Mouse (Mus musculus) ES-E14 (cell line): ENCODE data around the gene Cdk5rap3. TPM values are rescaled to one million over a fixed set of nuclear protein-coding genes. Genes with fewer than 3 reads are reported as not detected.

ENCODE experiments used
- DNase-seq: peaks from one replicate; pipeline ENCODE4 v3.0.0-alpha.2; 2013; ENCODE audit warnings: low read depth, low spot score
- H3K27ac ChIP-seq: 2 replicates; pipeline ENCODE4 v1.5.1; 2012; ENCODE audit warnings: low read depth, mild to moderate bottlenecking, low read length, moderate library complexity, mixed read lengths; ENCODE audit not compliant: poor library complexity, insufficient read depth, severe bottlenecking
- H3K36me3 ChIP-seq: 2 replicates; pipeline ENCODE4 v1.6.1; 2012; ENCODE audit warnings: mild to moderate bottlenecking, low read length, moderate library complexity, mixed read lengths; ENCODE audit not compliant: control insufficient read depth, poor library complexity, insufficient read depth, severe bottlenecking
- H3K4me1 ChIP-seq, 2 experiments: fragments of 150-350 bp in 1 of 2; sonication (generic) in 1 of 2; 2 replicates each; pipeline ENCODE4 v1.6.1; 2012; ENCODE audit warnings: low read length in 2 of 2, mild to moderate bottlenecking in 1 of 2, mixed read lengths in 1 of 2; ENCODE audit not compliant: control insufficient read depth in 2 of 2, insufficient read depth in 2 of 2, poor library complexity in 1 of 2
- H3K4me3 ChIP-seq, 2 experiments: fragments of 150-350 bp in 1 of 2; sonication (generic) in 1 of 2; 2 replicates each; pipeline ENCODE4 v1.5.1; 2012; ENCODE audit warnings: low read length in 2 of 2, low read depth in 1 of 2, mild to moderate bottlenecking in 1 of 2, mixed read lengths in 1 of 2; ENCODE audit not compliant: insufficient read depth in 1 of 2, poor library complexity in 1 of 2, severe bottlenecking in 1 of 2
- H3K9ac ChIP-seq: 2 replicates; pipeline ENCODE4 v1.6.1; 2012; ENCODE audit warnings: low read depth, mild to moderate bottlenecking, low read length, mixed read lengths; ENCODE audit not compliant: poor library complexity, insufficient read depth, severe bottlenecking
- H3K9me3 ChIP-seq: fragments of 150-350 bp; sonication (generic); 2 replicates; pipeline ENCODE4 v1.6.1; 2012; ENCODE audit warnings: low read depth, mild to moderate bottlenecking, low read length; ENCODE audit not compliant: control insufficient read depth, insufficient read depth
- CHD2 ChIP-seq: IDR thresholded peaks from 2 replicates; pipeline ENCODE4 v1.6.1; 2014; ENCODE audit warnings: mild to moderate bottlenecking, low read depth, low read length, inconsistent platforms
- HCFC1 ChIP-seq: IDR thresholded peaks from 2 replicates; pipeline ENCODE4 v1.6.1; 2012; ENCODE audit warnings: low read length, inconsistent platforms, borderline replicate concordance; ENCODE audit not compliant: insufficient read depth
- MAFK ChIP-seq: IDR thresholded peaks from 2 replicates; pipeline ENCODE4 v1.6.1; 2014; ENCODE audit warnings: mild to moderate bottlenecking, low read depth, low read length, inconsistent platforms; ENCODE audit not compliant: insufficient read depth
- ZC3H11A ChIP-seq: IDR thresholded peaks from 2 replicates; pipeline ENCODE4 v1.6.1; 2012; ENCODE audit warnings: low read depth, mild to moderate bottlenecking, inconsistent platforms, low read length, borderline replicate concordance
- ZNF384 ChIP-seq: IDR thresholded peaks from 2 replicates; pipeline ENCODE4 v1.6.1; 2012; ENCODE audit warnings: low read depth, low read length, inconsistent platforms
- in situ Hi-C, 2 experiments: fragments of 600-800 bp; cut with MboI; formaldehyde crosslinking; loops; one replicate each; pipeline ENCODE4 v1.15.1; 2025; ENCODE audit warnings: low sequenced_read_pairs in 2 of 2, inconsistent platforms in 1 of 2; ENCODE audit not compliant: unreplicated experiment in 2 of 2
- total RNA-seq: library from RNA; depleted of rRNA; stranded (reverse); fragments of 300-350 nt; gene quantifications from 2 replicates; pipeline ENCODE4 v1.2.3, GENCODE M21; 2012

Gene Cdk5rap3
- total RNA-seq, 1 experiment, result 87.5 TPM

DNA sequence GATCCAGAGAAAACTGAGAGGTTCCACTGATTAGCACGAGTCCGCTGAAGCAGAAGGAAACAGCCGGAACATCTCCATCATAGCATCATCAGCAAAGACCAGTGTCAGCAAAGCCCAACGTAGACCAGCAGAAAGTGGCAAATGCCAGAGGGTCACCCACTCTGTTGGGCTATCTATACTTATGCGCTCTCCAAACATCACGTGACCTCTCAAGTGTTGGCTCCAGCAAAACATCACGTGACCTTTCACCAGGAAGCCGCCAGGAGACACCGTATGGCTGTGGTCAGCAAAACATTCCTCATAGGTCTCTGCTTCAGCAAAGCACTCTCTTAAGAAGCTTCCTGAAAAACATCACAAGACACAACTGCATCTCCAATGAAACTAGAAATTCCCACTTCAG is 36.0 kb downstream of the Cdk5rap3 start:
- Histone ChIP-seq H3K4me1 (peaks cover 1 to 4% of the 10 kb centered on the region in 2 experiments; a peak in 1 of 4 replicates), H3K4me3 (no peak overlapping the region), H3K27ac (no peak overlapping the region), H3K9ac (no peak overlapping the region), H3K36me3 (no peaks in the 10 kb centered on the region), H3K9me3 (no peaks in the 10 kb centered on the region)
- in situ Hi-C loops, result no loop called here
- TF ChIP-seq ZNF384 (no peak), HCFC1 (no peak), MAFK (no peak), CHD2 (no peak), ZC3H11A (no peak)
- DNase-seq, result no peak

- no peaks in the 10 kb centered on the region for H3K36me3 ChIP-seq
- TF ChIP-seq CHD2 (no peak), MAFK (no peak), ZC3H11A (no peak), ZNF384 (no peak), HCFC1 (no peak)
- H3K27ac ChIP-seq, result no peak overlapping the region
- H3K4me3 ChIP-seq, result no peak overlapping the region
- H3K9ac ChIP-seq, result no peak overlapping the region
- in situ Hi-C loops, result no loop called here
- no peaks in the 10 kb centered on the region for H3K9me3 ChIP-seq
- H3K4me1 ChIP-seq, result peaks cover 1 to 4% of the 10 kb centered on the region in 2 experiments; a peak in 1 of 4 replicates
- DNase-seq, result no peak
Measured at GRCm38 (mm10) chr11:96879359-96879758, 36.9 kb downstream of the Cdk5rap3 start.

GRCm38 (mm10) chr11:96878715-96879114 is 37.6 kb downstream of the Cdk5rap3 start:
- no peak overlapping the region for H3K9ac ChIP-seq
- TF ChIP-seq HCFC1 (no peak), ZNF384 (no peak), CHD2 (no peak), MAFK (no peak), ZC3H11A (no peak)
- peaks cover 1 to 5% of the 10 kb centered on the region in 2 experiments; a peak in 1 of 4 replicates for H3K4me1 ChIP-seq
- H3K36me3 ChIP-seq, result no peaks in the 10 kb centered on the region
- H3K27ac ChIP-seq, result no peak overlapping the region
- no peak overlapping the region for H3K4me3 ChIP-seq
- in situ Hi-C loops, result no loop called here
- DNase-seq, result no peak
- H3K9me3 ChIP-seq, result no peaks in the 10 kb centered on the region

GRCm38 (mm10) chr11:96877071-96877470 is 39.2 kb downstream of the Cdk5rap3 start:
- no peak overlapping the region for H3K4me3 ChIP-seq
- no peak overlapping the region for H3K27ac ChIP-seq
- H3K9me3 ChIP-seq, result no peaks in the 10 kb centered on the region
- TF ChIP-seq MAFK (no peak), ZNF384 (no peak), CHD2 (no peak), ZC3H11A (no peak), HCFC1 (no peak)
- no peak overlapping the region for H3K9ac ChIP-seq
- in situ Hi-C loops, result no loop called here
- DNase-seq, result no peak
- H3K36me3 ChIP-seq, result no peaks in the 10 kb centered on the region
- H3K4me1 ChIP-seq, result peaks cover 1 to 11% of the 10 kb centered on the region in 2 experiments; a peak in 1 of 4 replicates
